Mouse (Mus musculus): ENCODE measurements around the gene Wdr35. TPM values are rescaled to one million over a fixed set of nuclear protein-coding genes. Genes with fewer than 3 reads are reported as not detected.
"Not testable (repeated sequence)": the region's sequence is repeated elsewhere in the genome, so short reads cannot be mapped to it uniquely, and the experiment has no call there.

Gene Wdr35
- 2.9 TPM in 1 of 2 replicates, not detected in the other for total RNA-seq (2015; ENCODE audit: low replicate concordance)
- 1.1 TPM in 2 replicates for total RNA-seq (2017; ENCODE audit: low replicate concordance)

GRCm38 (mm10) chr12:8973820-8974465, at the start of gene Wdr35:
Gene Wdr35, plus strand, starts transcription at chr12:8973892.
- peak; percentile 93 for ATAC-seq (replicated peaks; ENCODE audit: low FRiP score, poor library complexity, severe bottlenecking)

- no peak for ATAC-seq (replicated peaks; ENCODE audit: low FRiP score, poor library complexity, severe bottlenecking)
Observed at GRCm38 (mm10) chr12:8927652-8928051, 46.0 kb upstream of the Wdr35 start.

- no peak for ATAC-seq (replicated peaks; ENCODE audit: low FRiP score, poor library complexity, severe bottlenecking)
Observed at GRCm38 (mm10) chr12:8928766-8929165, 44.9 kb upstream of the Wdr35 start.

- peak; percentile 64 for ATAC-seq (replicated peaks; ENCODE audit: low FRiP score, poor library complexity, severe bottlenecking)
Observed at GRCm38 (mm10) chr12:8931083-8931482, 42.6 kb upstream of the Wdr35 start.

GRCm38 (mm10) chr12:8935349-8935748, 38.3 kb upstream of the Wdr35 start:
- no peak for ATAC-seq (replicated peaks; ENCODE audit: low FRiP score, poor library complexity, severe bottlenecking)

GRCm38 (mm10) chr12:8936210-8936609, 37.5 kb upstream of the Wdr35 start:
- not testable (repeated sequence) for ATAC-seq (replicated peaks; ENCODE audit: low FRiP score, poor library complexity, severe bottlenecking)

- no peak for ATAC-seq (replicated peaks; ENCODE audit: low FRiP score, poor library complexity, severe bottlenecking)
Observed at GRCm38 (mm10) chr12:8939490-8939889, 34.2 kb upstream of the Wdr35 start.

- no peak for ATAC-seq (replicated peaks; ENCODE audit: low FRiP score, poor library complexity, severe bottlenecking)
Observed at GRCm38 (mm10) chr12:8940011-8941005, 33.4 kb upstream of the Wdr35 start.

- ATAC-seq (replicated peaks; ENCODE audit: low FRiP score, poor library complexity, severe bottlenecking), result no peak
Observed at GRCm38 (mm10) chr12:8941131-8941615, 32.5 kb upstream of the Wdr35 start.

- ATAC-seq (replicated peaks; ENCODE audit: low FRiP score, poor library complexity, severe bottlenecking), result no peak
Observed at GRCm38 (mm10) chr12:8941699-8942392, 31.8 kb upstream of the Wdr35 start.

- no peak for ATAC-seq (replicated peaks; ENCODE audit: low FRiP score, poor library complexity, severe bottlenecking)
Observed at GRCm38 (mm10) chr12:8947163-8947562, 26.5 kb upstream of the Wdr35 start.

GRCm38 (mm10) chr12:8947714-8948464, 25.8 kb upstream of the Wdr35 start, which contains the start of gene Matn3:
Gene Matn3, plus strand, starts transcription at chr12:8947929.
- ATAC-seq (replicated peaks; ENCODE audit: low FRiP score, poor library complexity, severe bottlenecking), result peak; percentile 60; the same call in 1 of the 2 replicates

GRCm38 (mm10) chr12:8953136-8953535, 20.6 kb upstream of the Wdr35 start:
- ATAC-seq (replicated peaks; ENCODE audit: low FRiP score, poor library complexity, severe bottlenecking), result no peak

- no peak for ATAC-seq (replicated peaks; ENCODE audit: low FRiP score, poor library complexity, severe bottlenecking)
Observed at GRCm38 (mm10) chr12:8954161-8954561, 19.5 kb upstream of the Wdr35 start.

- ATAC-seq (replicated peaks; ENCODE audit: low FRiP score, poor library complexity, severe bottlenecking), result no peak
Observed at GRCm38 (mm10) chr12:8961607-8962316, 11.9 kb upstream of the Wdr35 start.

- no peak for ATAC-seq (replicated peaks; ENCODE audit: low FRiP score, poor library complexity, severe bottlenecking)
Observed at GRCm38 (mm10) chr12:8969828-8970227, 3.9 kb upstream of the Wdr35 start.

GRCm38 (mm10) chr12:8975076-8975475, 1.4 kb downstream of the Wdr35 start:
- ATAC-seq (replicated peaks; ENCODE audit: low FRiP score, poor library complexity, severe bottlenecking), result no peak

- no peak for ATAC-seq (replicated peaks; ENCODE audit: low FRiP score, poor library complexity, severe bottlenecking)
Observed at GRCm38 (mm10) chr12:8993231-8993630, 19.5 kb downstream of the Wdr35 start.

GRCm38 (mm10) chr12:8998318-8998717, 24.6 kb downstream of the Wdr35 start:
- ATAC-seq (replicated peaks; ENCODE audit: low FRiP score, poor library complexity, severe bottlenecking), result no peak
